Mouse (Mus musculus) megakaryocyte, embryonic 14.5 days (primary cell): ENCODE measurements around the gene Igfbp4.

Source experiments
- FLI1 ChIP-seq: IDR thresholded peaks from 2 replicates; pipeline ENCODE4 v1.6.1; 2012; ENCODE audit warnings: low read length, inconsistent platforms, mixed read lengths
- GATA1 ChIP-seq: IDR thresholded peaks from 3 replicates; pipeline ENCODE4 v1.6.1; 2012; ENCODE audit warnings: mixed read lengths, low read length, inconsistent platforms, borderline replicate concordance

GRCm38 (mm10) chr11:99043632-99044031, 2.6 kb downstream of the Igfbp4 start:
- TF ChIP-seq GATA1 = no peak
- TF ChIP-seq FLI1 = no peak
